Mouse (Mus musculus) retina, adult 2 months (tissue): Measurements from ENCODE around the gene Bmp5.
"Not testable (repeated sequence)": the region's sequence is repeated elsewhere in the genome, so short reads cannot be mapped to it uniquely, and the experiment has no call there.

Experiments used
- DNase-seq: peaks from one replicate; pipeline ENCODE4 v3.0.0-alpha.2; 2012; ENCODE audit warnings: low read depth, low spot score

Bmp5 gene

GRCm38 (mm10) chr9:75775129-75775845 is at the start of gene Bmp5:
Gene Bmp5 (plus strand): TSS chr9:75775364.
- no peak for DNase-seq

- no peak for DNase-seq
Measured at GRCm38 (mm10) chr9:75760075-75760474, 15.1 kb upstream of the Bmp5 start.

GRCm38 (mm10) chr9:75761567-75761966 is 13.6 kb upstream of the Bmp5 start:
- DNase-seq = no peak

- no peak for DNase-seq
Measured at GRCm38 (mm10) chr9:75762487-75762886, 12.7 kb upstream of the Bmp5 start.

- DNase-seq = no peak
Measured at GRCm38 (mm10) chr9:75764792-75765191, 10.4 kb upstream of the Bmp5 start.

GRCm38 (mm10) chr9:75766521-75766920 is 8.6 kb upstream of the Bmp5 start:
- no peak for DNase-seq

GRCm38 (mm10) chr9:75769042-75769441 is 6.1 kb upstream of the Bmp5 start:
- no peak for DNase-seq

- DNase-seq = no peak
Measured at GRCm38 (mm10) chr9:75776153-75776552, 989 bp downstream of the Bmp5 start.

GRCm38 (mm10) chr9:75778762-75779346 is 3.7 kb downstream of the Bmp5 start:
- DNase-seq = no peak

GRCm38 (mm10) chr9:75780558-75781276 is 5.6 kb downstream of the Bmp5 start:
- no peak for DNase-seq

GRCm38 (mm10) chr9:75781600-75781999 is 6.4 kb downstream of the Bmp5 start:
- no peak for DNase-seq

- DNase-seq = no peak
Measured at GRCm38 (mm10) chr9:75783573-75783972, 8.4 kb downstream of the Bmp5 start.

GRCm38 (mm10) chr9:75785959-75786358 is 10.8 kb downstream of the Bmp5 start:
- DNase-seq = no peak

- DNase-seq = no peak
Measured at GRCm38 (mm10) chr9:75787121-75787520, 12.0 kb downstream of the Bmp5 start.

GRCm38 (mm10) chr9:75789879-75790428 is 14.8 kb downstream of the Bmp5 start:
- no peak for DNase-seq

GRCm38 (mm10) chr9:75804940-75805339 is 29.8 kb downstream of the Bmp5 start:
- no peak for DNase-seq

GRCm38 (mm10) chr9:75808179-75808578 is 33.0 kb downstream of the Bmp5 start:
- DNase-seq = not testable (repeated sequence)

GRCm38 (mm10) chr9:75808659-75809058 is 33.5 kb downstream of the Bmp5 start:
- no peak for DNase-seq

- DNase-seq = no peak
Measured at GRCm38 (mm10) chr9:75815161-75815560, 40.0 kb downstream of the Bmp5 start.

GRCm38 (mm10) chr9:75818400-75818799 is 43.2 kb downstream of the Bmp5 start:
- DNase-seq = no peak

- no peak for DNase-seq
Measured at GRCm38 (mm10) chr9:75832468-75832867, 57.3 kb downstream of the Bmp5 start.

- DNase-seq = no peak
Measured at GRCm38 (mm10) chr9:75833189-75833732, 58.1 kb downstream of the Bmp5 start.
